Mouse (Mus musculus): ENCODE measurements around the gene Trim2. TPM values are rescaled to one million over a fixed set of nuclear protein-coding genes. Genes with fewer than 3 reads are reported as not detected.

Trim2 gene
- 2.1 TPM in 2 replicates for polyA plus RNA-seq (2012)

GRCm38 (mm10) chr3:84306777-84307176, at the start of gene Trim2:
Gene Trim2 (minus strand): TSS chr3:84306877.

GRCm38 (mm10) chr3:84173581-84174154, 133.0 kb downstream of the Trim2 start, which contains the start of gene Gm6525:
Gene Gm6525 (plus strand): TSS chr3:84174104.

GRCm38 (mm10) chr3:84155558-84156006, 151.1 kb downstream of the Trim2 start, which contains the start of gene Mnd1:
Gene Mnd1 (minus strand): TSS chr3:84155786.

Other genes starting within 250 kb of the Trim2 start
- gene Mnd1, start 151.1 kb downstream of the Trim2 start, polyA plus RNA-seq (2012), result 1.2 and 1.4 TPM in 2 replicates
- not detected in 2 replicates for gene Gm6525, start 132.8 kb downstream of the Trim2 start, polyA plus RNA-seq (2012)
- gene Fhdc1, start 173.6 kb upstream of the Trim2 start, polyA plus RNA-seq (2012), result 3.3 and 3.6 TPM in 2 replicates